Mouse (Mus musculus): ENCODE data around the gene Polr2f. TPM values are rescaled to one million over a fixed set of nuclear protein-coding genes. Genes with fewer than 3 reads are reported as not detected.
A peak's percentile ranks its signal among the peaks of the same experiment; 100 is the strongest.

The Polr2f gene
- polyA plus RNA-seq, 1 experiment = 166 TPM

DNA sequence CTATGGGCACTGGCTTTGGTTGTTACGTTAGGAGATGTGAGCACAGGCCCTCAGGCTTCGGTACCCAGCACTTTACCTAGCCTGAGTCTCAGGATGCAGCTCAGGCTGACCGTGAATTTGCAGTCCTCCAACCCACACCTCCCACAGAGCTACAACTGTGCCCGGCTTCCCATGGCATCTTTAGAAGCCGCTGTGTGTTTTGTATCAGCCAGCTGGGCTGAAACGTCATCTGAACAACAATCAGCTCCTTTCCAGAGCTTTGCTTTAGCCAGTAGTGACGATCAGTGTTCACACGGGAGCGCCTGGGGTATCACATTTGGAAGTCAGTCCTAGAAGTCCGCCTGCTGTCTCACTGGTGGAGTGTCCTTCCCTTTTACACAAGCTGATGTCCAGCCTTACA, 37.5 kb upstream of the Polr2f start:
- Histone ChIP-seq H3K4me3 (ENCODE audit: low read depth, low read length) (no peak overlapping the region), H3K27ac (ENCODE audit: insufficient read depth, low read length) (no peak overlapping the region), H3K36me3 (ENCODE audit: control insufficient read depth, insufficient read depth, low read length, poor library complexity, severe bottlenecking) (no peaks in the 10 kb centered on the region), H3K4me1 (ENCODE audit: control insufficient read depth, insufficient read depth, low read length) (peaks cover 2% of the 10 kb centered on the region), H3K9me3 (replicated peaks; ENCODE audit: control insufficient read depth, insufficient read depth, low read length, poor library complexity, severe bottlenecking) (no peaks in the 10 kb centered on the region), H3K9ac (ENCODE audit: low read depth, poor library complexity, severe bottlenecking) (no peak overlapping the region), H3K27me3 (ENCODE audit: control insufficient read depth, insufficient read depth, low read length, poor library complexity, severe bottlenecking) (no peaks in the 10 kb centered on the region)
- TF ChIP-seq POLR2A (IDR thresholded peaks at IDR 0.05; ENCODE audit: insufficient read depth, low read length) (no peak), CTCF (IDR thresholded peaks at IDR 0.05; ENCODE audit: low read depth, low read length) (no peak), EP300 (IDR thresholded peaks at IDR 0.05; ENCODE audit: insufficient read depth, low read depth, low read length) (no peak)

DNA sequence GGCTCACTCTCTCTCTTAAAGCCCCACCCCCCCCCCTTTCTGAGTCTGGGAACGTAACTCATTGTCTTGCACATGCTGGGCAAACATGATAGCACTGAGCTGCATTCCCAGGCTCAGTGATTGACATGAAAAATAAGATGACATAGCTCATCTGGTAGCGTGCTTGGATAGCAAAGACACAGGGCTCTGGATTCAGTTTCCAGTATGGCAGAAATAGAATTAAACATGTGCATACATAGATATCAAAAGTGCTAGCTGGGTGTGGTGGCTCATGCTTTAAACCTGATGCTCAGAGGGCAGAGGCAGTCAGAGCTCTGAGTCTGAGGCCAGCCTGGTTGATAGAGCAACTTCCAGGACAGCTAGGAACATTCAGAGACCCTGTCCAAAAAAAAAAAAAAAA, 35.0 kb upstream of the Polr2f start:
- H3K4me1 ChIP-seq (ENCODE audit: control insufficient read depth, insufficient read depth, low read length) = peaks cover 2% of the 10 kb centered on the region
- H3K4me3 ChIP-seq (ENCODE audit: low read depth, low read length) = no peak overlapping the region
- H3K9me3 ChIP-seq (replicated peaks; ENCODE audit: control insufficient read depth, insufficient read depth, low read length, poor library complexity, severe bottlenecking) = no peaks in the 10 kb centered on the region
- no peaks in the 10 kb centered on the region for H3K36me3 ChIP-seq (ENCODE audit: control insufficient read depth, insufficient read depth, low read length, poor library complexity, severe bottlenecking)
- H3K27ac ChIP-seq (ENCODE audit: insufficient read depth, low read length) = no peak overlapping the region
- H3K27me3 ChIP-seq (ENCODE audit: control insufficient read depth, insufficient read depth, low read length, poor library complexity, severe bottlenecking) = no peaks in the 10 kb centered on the region
- no peak for TF ChIP-seq POLR2A (IDR thresholded peaks at IDR 0.05; ENCODE audit: insufficient read depth, low read length)
- no peak for TF ChIP-seq CTCF (IDR thresholded peaks at IDR 0.05; ENCODE audit: low read depth, low read length)
- TF ChIP-seq EP300 (IDR thresholded peaks at IDR 0.05; ENCODE audit: insufficient read depth, low read depth, low read length) = no peak
- H3K9ac ChIP-seq (ENCODE audit: low read depth, poor library complexity, severe bottlenecking) = no peak overlapping the region

DNA sequence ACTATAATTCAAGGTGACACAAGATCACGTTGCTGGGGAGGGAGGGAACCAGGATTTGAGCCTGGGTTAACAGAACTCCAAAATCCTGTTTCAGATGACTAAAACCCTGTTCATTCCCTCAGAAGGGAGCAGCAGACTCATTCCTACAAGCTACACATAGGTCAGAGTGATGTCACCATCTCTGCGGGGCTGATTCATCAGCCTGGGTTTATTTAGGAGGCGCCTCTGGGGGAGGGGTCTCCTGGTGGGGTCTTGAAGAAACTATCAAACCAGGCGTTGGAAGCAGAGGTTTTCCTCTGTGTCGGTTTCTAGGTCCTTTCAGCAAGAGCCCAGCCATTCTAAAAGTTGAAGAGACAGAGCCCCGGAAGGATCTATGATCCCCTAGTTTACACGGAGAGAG, 32.8 kb upstream of the Polr2f start:
- no peaks in the 10 kb centered on the region for H3K27me3 ChIP-seq (ENCODE audit: control insufficient read depth, insufficient read depth, low read length, poor library complexity, severe bottlenecking)
- peak overlapping the region; percentile 80 for H3K9ac ChIP-seq (ENCODE audit: low read depth, poor library complexity, severe bottlenecking)
- no peaks in the 10 kb centered on the region for H3K9me3 ChIP-seq (replicated peaks; ENCODE audit: control insufficient read depth, insufficient read depth, low read length, poor library complexity, severe bottlenecking)
- H3K27ac ChIP-seq (ENCODE audit: insufficient read depth, low read length) = no peak overlapping the region
- peaks cover 2% of the 10 kb centered on the region for H3K4me1 ChIP-seq (ENCODE audit: control insufficient read depth, insufficient read depth, low read length)
- no peaks in the 10 kb centered on the region for H3K36me3 ChIP-seq (ENCODE audit: control insufficient read depth, insufficient read depth, low read length, poor library complexity, severe bottlenecking)
- no peak overlapping the region for H3K4me3 ChIP-seq (ENCODE audit: low read depth, low read length)
- no peak for TF ChIP-seq POLR2A (IDR thresholded peaks at IDR 0.05; ENCODE audit: insufficient read depth, low read length)
- no peak for TF ChIP-seq EP300 (IDR thresholded peaks at IDR 0.05; ENCODE audit: insufficient read depth, low read depth, low read length)
- TF ChIP-seq CTCF (IDR thresholded peaks at IDR 0.05; ENCODE audit: low read depth, low read length) = no peak

DNA sequence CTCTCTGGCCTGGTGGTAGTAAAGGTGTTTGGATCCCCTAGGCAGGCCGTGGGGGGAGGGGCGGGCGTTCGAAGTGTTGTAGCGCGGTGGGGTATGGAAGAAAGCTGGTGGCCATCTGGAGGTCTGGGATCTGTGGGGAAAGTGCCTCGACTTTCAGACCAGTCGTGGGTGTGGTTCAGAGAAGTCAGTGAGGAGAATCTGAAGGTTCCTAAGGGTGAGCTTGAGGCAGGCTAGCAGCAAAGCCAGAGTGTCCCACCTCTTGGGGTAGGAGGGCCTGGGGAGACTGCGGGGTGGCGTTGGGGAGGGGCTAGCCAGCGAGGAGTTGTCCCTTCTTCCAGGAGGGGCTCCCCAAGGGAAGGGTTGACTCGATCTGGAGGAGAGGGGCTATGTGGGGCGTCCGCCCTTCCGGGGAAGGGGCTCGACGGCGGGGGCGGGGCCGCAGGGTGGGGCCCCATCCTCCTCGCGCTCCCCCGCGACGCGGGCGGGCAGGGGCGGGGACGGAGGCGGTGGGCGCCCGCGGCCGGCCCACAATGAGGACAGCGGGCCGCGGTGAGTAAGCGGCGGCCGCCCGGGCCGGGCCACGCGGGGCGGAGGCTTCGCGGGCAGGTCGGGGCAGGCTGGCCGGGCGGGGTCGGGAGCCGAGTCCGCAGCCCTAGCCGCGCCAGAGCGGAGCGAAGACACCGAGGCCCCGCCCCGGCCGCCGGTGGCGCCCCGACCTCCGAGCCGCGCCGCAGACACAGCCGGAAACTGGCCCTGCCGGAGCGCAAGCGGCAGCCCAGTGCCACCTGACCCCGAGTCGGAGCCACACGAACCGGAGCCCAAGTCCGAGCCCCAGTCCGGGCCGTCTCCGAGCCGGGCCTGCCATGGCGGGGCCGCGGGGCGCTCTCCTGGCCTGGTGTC, 32.1 kb upstream of the Polr2f start, which contains the start of gene Micall1:
TSS of gene Micall1 (plus strand) at position 478 of the 900 bp plus-strand sequence.
- Histone ChIP-seq H3K27me3 (ENCODE audit: control insufficient read depth, insufficient read depth, low read length, poor library complexity, severe bottlenecking) (no peaks in the 10 kb centered on the region), H3K4me1 (ENCODE audit: control insufficient read depth, insufficient read depth, low read length) (peaks cover 2% of the 10 kb centered on the region), H3K9me3 (replicated peaks; ENCODE audit: control insufficient read depth, insufficient read depth, low read length, poor library complexity, severe bottlenecking) (no peaks in the 10 kb centered on the region), H3K4me3 (ENCODE audit: low read depth, low read length) (peak within 1 kb of the TSS; percentile 63), H3K27ac (ENCODE audit: insufficient read depth, low read length) (no peak within 1 kb of the TSS), H3K9ac (ENCODE audit: low read depth, poor library complexity, severe bottlenecking) (peak within 1 kb of the TSS; percentile 80), H3K36me3 (ENCODE audit: control insufficient read depth, insufficient read depth, low read length, poor library complexity, severe bottlenecking) (no peaks in the 10 kb centered on the region)
- TF ChIP-seq POLR2A (IDR thresholded peaks at IDR 0.05; ENCODE audit: insufficient read depth, low read length) (no peak), CTCF (IDR thresholded peaks at IDR 0.05; ENCODE audit: low read depth, low read length) (no peak), EP300 (IDR thresholded peaks at IDR 0.05; ENCODE audit: insufficient read depth, low read depth, low read length) (no peak)

- H3K27me3 ChIP-seq (ENCODE audit: control insufficient read depth, insufficient read depth, low read length, poor library complexity, severe bottlenecking) = no peaks in the 10 kb centered on the region
- no peak for TF ChIP-seq CTCF (IDR thresholded peaks at IDR 0.05; ENCODE audit: low read depth, low read length)
- TF ChIP-seq EP300 (IDR thresholded peaks at IDR 0.05; ENCODE audit: insufficient read depth, low read depth, low read length) = no peak
- H3K4me1 ChIP-seq (ENCODE audit: control insufficient read depth, insufficient read depth, low read length) = peaks cover 2% of the 10 kb centered on the region
- no peak overlapping the region for H3K27ac ChIP-seq (ENCODE audit: insufficient read depth, low read length)
- peak overlapping the region; percentile 80 for H3K9ac ChIP-seq (ENCODE audit: low read depth, poor library complexity, severe bottlenecking)
- no peaks in the 10 kb centered on the region for H3K9me3 ChIP-seq (replicated peaks; ENCODE audit: control insufficient read depth, insufficient read depth, low read length, poor library complexity, severe bottlenecking)
- peak overlapping the region; percentile 63 for H3K4me3 ChIP-seq (ENCODE audit: low read depth, low read length)
- no peaks in the 10 kb centered on the region for H3K36me3 ChIP-seq (ENCODE audit: control insufficient read depth, insufficient read depth, low read length, poor library complexity, severe bottlenecking)
Observed at GRCm38 (mm10) chr15:79109321-79109934, 31.4 kb upstream of the Polr2f start.

DNA sequence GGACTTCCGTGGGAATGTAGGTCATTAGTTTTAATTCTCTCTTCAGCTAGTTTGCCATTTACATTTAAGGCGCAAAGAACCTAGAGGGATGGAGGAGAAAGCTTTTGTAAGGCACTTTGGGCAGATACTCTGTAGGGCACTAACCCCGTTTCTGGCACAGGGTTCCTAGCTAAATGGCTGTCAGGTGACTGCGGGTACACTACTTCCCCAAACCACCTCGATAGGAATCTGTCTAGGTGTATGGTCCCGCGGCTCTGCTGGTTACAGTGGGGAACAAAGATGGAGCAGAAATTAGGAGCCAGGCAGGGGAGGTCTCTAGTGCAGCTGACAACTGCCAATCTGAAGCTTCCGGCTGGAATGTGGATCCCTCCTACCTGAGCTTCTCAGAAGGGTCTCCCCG, 30.8 kb upstream of the Polr2f start:
- Histone ChIP-seq H3K4me3 (ENCODE audit: low read depth, low read length) (no peak overlapping the region; the same call in 1 of the 2 replicates), H3K4me1 (ENCODE audit: control insufficient read depth, insufficient read depth, low read length) (peaks cover 1% of the 10 kb centered on the region), H3K27ac (ENCODE audit: insufficient read depth, low read length) (no peak overlapping the region), H3K27me3 (ENCODE audit: control insufficient read depth, insufficient read depth, low read length, poor library complexity, severe bottlenecking) (no peaks in the 10 kb centered on the region), H3K9ac (ENCODE audit: low read depth, poor library complexity, severe bottlenecking) (peak overlapping the region; percentile 80; the same call in 1 of the 2 replicates), H3K36me3 (ENCODE audit: control insufficient read depth, insufficient read depth, low read length, poor library complexity, severe bottlenecking) (no peaks in the 10 kb centered on the region), H3K9me3 (replicated peaks; ENCODE audit: control insufficient read depth, insufficient read depth, low read length, poor library complexity, severe bottlenecking) (no peaks in the 10 kb centered on the region)
- TF ChIP-seq CTCF (IDR thresholded peaks at IDR 0.05; ENCODE audit: low read depth, low read length) = no peak
- no peak for TF ChIP-seq EP300 (IDR thresholded peaks at IDR 0.05; ENCODE audit: insufficient read depth, low read depth, low read length)
- TF ChIP-seq POLR2A (IDR thresholded peaks at IDR 0.05; ENCODE audit: insufficient read depth, low read length) = no peak
